Mouse (Mus musculus) kidney, adult 2 months (tissue): ENCODE results near the gene Cd200r3.

Experiments
- CTCF ChIP-seq: fragments of 200-500 bp; conservative IDR thresholded peaks from 2 replicates; pipeline ENCODE4 v1.5.1; 2011; ENCODE audit warnings: low read depth, mild to moderate bottlenecking, control low read depth, low read length, moderate library complexity, mixed read lengths; ENCODE audit not compliant: insufficient read depth, insufficient read length
- POLR2A ChIP-seq: fragments of 200-500 bp; IDR thresholded peaks from one replicate; pipeline ENCODE4 v1.6.1; 2011; ENCODE audit warnings: low read depth, low read length, control low read depth

DNA sequence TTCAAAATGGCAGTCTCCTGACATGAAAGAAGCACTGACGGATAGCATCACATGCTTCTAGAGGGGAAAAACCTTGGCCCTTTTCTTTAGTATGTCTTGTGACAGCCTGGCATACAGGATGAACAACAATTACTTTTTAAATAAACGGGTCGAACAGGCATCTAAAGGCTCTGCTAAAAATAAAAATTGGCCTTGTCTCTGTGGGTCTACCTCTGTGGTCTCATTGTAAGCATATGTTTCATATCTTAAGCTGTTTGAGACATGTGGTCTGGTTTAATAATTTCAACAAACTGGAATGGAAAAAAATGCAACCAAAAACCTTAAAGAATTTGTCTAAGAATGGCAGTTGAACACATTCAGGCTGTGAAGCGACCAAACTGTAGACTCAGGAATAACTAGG is 27.4 kb downstream of the Cd200r3 start:
- TF ChIP-seq POLR2A (no peak), CTCF (no peak)
